Mouse (Mus musculus) spleen, adult 2 months (tissue): ENCODE measurements at regions not wholly inside any gene's neighbourhood (a gene's known extent, or its start where the extent isn't known, plus 50 kb on each side); places are given as distances from the start of the nearest gene placed in this dataset.

Experiments
- DNase-seq, 2 experiments: peaks; one replicate each; pipeline versions ENCODE4 v3.0.0 to v3.0.0-alpha.2; 2012 to 2021; ENCODE audit warnings: low spot score in 2 of 2, low read depth in 1 of 2
- H3K27ac ChIP-seq: fragments of 200-500 bp; 2 replicates; pipeline ENCODE4 v1.5.1; 2012; ENCODE audit warnings: low read length, inconsistent platforms; ENCODE audit not compliant: insufficient read depth
- H3K27me3 ChIP-seq: fragments of 200-500 bp; 2 replicates; pipeline ENCODE4 v1.6.1; 2012; ENCODE audit warnings: mild to moderate bottlenecking, moderate library complexity, low read length, inconsistent platforms; ENCODE audit not compliant: control insufficient read depth, insufficient read depth
- H3K36me3 ChIP-seq: fragments of 200-500 bp; 2 replicates; pipeline ENCODE4 v1.6.1; 2012; ENCODE audit warnings: mild to moderate bottlenecking, low read length, inconsistent platforms; ENCODE audit not compliant: control insufficient read depth, insufficient read depth
- H3K4me1 ChIP-seq: fragments of 200-500 bp; 2 replicates; pipeline ENCODE4 v1.6.1; 2011; ENCODE audit warnings: inconsistent platforms; ENCODE audit not compliant: control insufficient read depth, insufficient read depth, insufficient read length
- H3K4me3 ChIP-seq: fragments of 200-500 bp; 2 replicates; pipeline ENCODE4 v1.5.1; 2011; ENCODE audit warnings: mild to moderate bottlenecking, inconsistent platforms; ENCODE audit not compliant: insufficient read depth, insufficient read length; ENCODE audit errors: extremely low read depth
- CTCF ChIP-seq: fragments of 200-500 bp; IDR thresholded peaks from 2 replicates; pipeline ENCODE4 v1.5.1; 2011; ENCODE audit warnings: mild to moderate bottlenecking, inconsistent platforms; ENCODE audit not compliant: insufficient read depth, insufficient read length, insufficient replicate concordance; ENCODE audit errors: extremely low read depth
- POLR2A ChIP-seq: fragments of 200-500 bp; IDR thresholded peaks from 2 replicates; pipeline ENCODE4 v1.6.1; 2011; ENCODE audit warnings: low read depth, low read length, inconsistent platforms
- WGBS: fragments of 180-500 bp; shearing (Covaris S2); methylation state at CpG from one replicate; pipeline ENCODE4 v1.1.7; 2018; 5-methylcytosine and 5-hydroxymethylcytosine counted together

- Histone ChIP-seq H3K4me1 (peaks cover 10% of the 10 kb centered on the region; the same call in 1 of the 2 replicates), H3K27me3 (no peaks in the 10 kb centered on the region), H3K36me3 (no peaks in the 10 kb centered on the region), H3K4me3 (no peak overlapping the region), H3K27ac (peak overlapping the region; percentile 18)
- no peak for TF ChIP-seq CTCF
- no peak for TF ChIP-seq POLR2A
- WGBS = 75% methylated on average over 4 of the region's 4 CpGs
- no peak for DNase-seq
Observed at GRCm38 (mm10) chr17:84072426-84073030, 115.2 kb downstream of the Zfp36l2 start.

GRCm38 (mm10) chr17:84071855-84072254, 115.9 kb downstream of the Zfp36l2 start:
- Histone ChIP-seq H3K27me3 (no peaks in the 10 kb centered on the region), H3K36me3 (no peaks in the 10 kb centered on the region), H3K27ac (peak overlapping the region; percentile 12; the same call in 1 of the 2 replicates), H3K4me1 (peaks cover 10% of the 10 kb centered on the region; the same call in 1 of the 2 replicates), H3K4me3 (no peak overlapping the region)
- no peak for DNase-seq
- 71% methylated on average over 2 of the region's 2 CpGs for WGBS
- TF ChIP-seq POLR2A (no peak), CTCF (no peak)

GRCm38 (mm10) chr17:84070596-84070995, 117.2 kb downstream of the Zfp36l2 start:
- TF ChIP-seq POLR2A (no peak), CTCF (no peak)
- Histone ChIP-seq H3K36me3 (no peaks in the 10 kb centered on the region), H3K27ac (no peak overlapping the region), H3K4me3 (no peak overlapping the region), H3K4me1 (peaks cover 10% of the 10 kb centered on the region; the same call in 1 of the 2 replicates), H3K27me3 (no peaks in the 10 kb centered on the region)
- WGBS = 85% methylated on average over 3 of the region's 3 CpGs
- DNase-seq = no peak

GRCm38 (mm10) chr17:84067102-84067501, 120.6 kb downstream of the Zfp36l2 start:
- no peaks in the 10 kb centered on the region for H3K27me3 ChIP-seq
- H3K4me3 ChIP-seq = no peak overlapping the region
- no peak for DNase-seq
- TF ChIP-seq CTCF (no peak), POLR2A (no peak)
- H3K36me3 ChIP-seq = no peaks in the 10 kb centered on the region
- no peak overlapping the region for H3K27ac ChIP-seq
- peaks cover 2% of the 10 kb centered on the region; the same call in 1 of the 2 replicates for H3K4me1 ChIP-seq
- 97% methylated on average over 26 of the region's 26 CpGs for WGBS

- H3K27me3 ChIP-seq = no peaks in the 10 kb centered on the region
- TF ChIP-seq POLR2A (no peak), CTCF (no peak)
- no peak overlapping the region for H3K4me3 ChIP-seq
- no peak overlapping the region for H3K27ac ChIP-seq
- no peaks in the 10 kb centered on the region for H3K36me3 ChIP-seq
- DNase-seq = no peak
- 40% methylated on average over 7 of the region's 7 CpGs for WGBS
- peaks cover 6% of the 10 kb centered on the region; the same call in 1 of the 2 replicates for H3K4me1 ChIP-seq
Observed at GRCm38 (mm10) chr17:84063791-84064190, 124.0 kb downstream of the Zfp36l2 start.

- no peaks in the 10 kb centered on the region for H3K27me3 ChIP-seq
- 20% methylated on average over 6 of the region's 6 CpGs for WGBS
- TF ChIP-seq POLR2A = no peak
- TF ChIP-seq CTCF = no peak
Observed at GRCm38 (mm10) chr17:84061621-84062020, 126.1 kb downstream of the Zfp36l2 start.

GRCm38 (mm10) chr17:84056469-84056868, 131.3 kb downstream of the Zfp36l2 start:
- WGBS = 75% methylated on average over 4 of the region's 4 CpGs
- Histone ChIP-seq H3K36me3 (no peaks in the 10 kb centered on the region), H3K27ac (peak overlapping the region; percentile 14; the same call in 1 of the 2 replicates), H3K4me3 (no peak overlapping the region), H3K4me1 (peaks cover 13% of the 10 kb centered on the region), H3K27me3 (no peaks in the 10 kb centered on the region)
- no peak for DNase-seq
- TF ChIP-seq POLR2A (no peak), CTCF (no peak)

More at GRCm38 (mm10) chr17:84061621-84062020, 126.1 kb downstream of the Zfp36l2 start:
- H3K4me3 ChIP-seq = no peak overlapping the region
- no peaks in the 10 kb centered on the region for H3K36me3 ChIP-seq
- peaks cover 13% of the 10 kb centered on the region; the same call in 1 of the 2 replicates for H3K4me1 ChIP-seq
- DNase-seq = peak in 1 of 2 experiments; percentile 35
- no peak overlapping the region for H3K27ac ChIP-seq
